Mouse (Mus musculus) left cerebral cortex, postnatal 36 days (tissue): Measurements from ENCODE around the gene Pycr2. TPM values are rescaled to one million over a fixed set of nuclear protein-coding genes. Genes with fewer than 3 reads are reported as not detected.

ENCODE experiments used
- total RNA-seq, 2 experiments: library from RNA; stranded (reverse); gene quantifications; 2 replicates each; pipeline ENCODE4 v1.2.3; 2021

Pycr2 gene
- total RNA-seq, 2 experiments from 2014 or later = 26.0 to 27.3 TPM

Other genes with a start within 250 kb of the Pycr2 start
- gene Mixl1, start 207.3 kb upstream of the Pycr2 start, total RNA-seq = not detected
- 10 to 100 TPM; 30.1 to 35.1 TPM for gene Acbd3, start 178.2 kb upstream of the Pycr2 start, total RNA-seq
- gene H3f3a, start 90.3 kb upstream of the Pycr2 start, total RNA-seq = 100 to 1,000 TPM; 274 to 285 TPM
- gene Sde2, start 53.2 kb upstream of the Pycr2 start, total RNA-seq = 10 to 100 TPM; 20.3 to 21.9 TPM
- under 1 TPM; 0.69 to 0.77 TPM for gene Lefty2, start 11.2 kb upstream of the Pycr2 start, total RNA-seq
- gene Lefty1, start 30.7 kb downstream of the Pycr2 start, total RNA-seq = under 1 TPM in 1 of 2 experiments, not detected in 1; 0.20 TPM
- 10 to 100 TPM; 13.8 to 20.6 TPM for gene Tmem63a, start 38.1 kb downstream of the Pycr2 start, total RNA-seq
- 10 to 100 TPM; 30.2 to 31.6 TPM for gene Ephx1, start 116.6 kb downstream of the Pycr2 start, total RNA-seq
- not detected for gene 9130409I23Rik, start 146.9 kb downstream of the Pycr2 start, total RNA-seq
- 10 to 100 TPM; 25.4 to 40.2 TPM for gene Nvl, start 239.9 kb downstream of the Pycr2 start, total RNA-seq
- gene Cnih4, start 240.4 kb downstream of the Pycr2 start, total RNA-seq = 10 to 100 TPM; 20.9 to 23.6 TPM